Mouse (Mus musculus): Measurements from ENCODE around the gene Pfkm. TPM values are rescaled to one million over a fixed set of nuclear protein-coding genes. Genes with fewer than 3 reads are reported as not detected.

The Pfkm gene
- polyA plus RNA-seq, 1 experiment from 2014 or later, result 37.2 TPM

DNA sequence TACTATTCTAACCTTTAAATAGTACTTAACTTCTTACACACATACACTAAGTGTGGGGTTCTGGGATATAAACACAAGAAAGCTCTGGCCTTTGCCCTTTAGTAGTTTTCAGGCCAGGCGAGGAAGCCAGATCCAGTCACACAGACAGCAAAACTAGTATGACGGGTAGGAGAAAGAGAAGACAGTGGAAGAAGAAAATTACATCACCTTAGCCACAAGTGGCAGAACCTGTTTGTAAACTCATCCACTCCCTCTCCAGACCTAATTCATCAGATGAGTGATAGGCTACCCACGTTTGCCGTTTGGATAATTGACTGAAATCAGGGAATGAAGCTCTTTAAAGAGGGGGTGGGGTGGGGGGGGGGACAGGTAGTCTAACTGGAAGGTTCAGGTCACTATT is 548 bp upstream of the Pfkm start:
- Histone ChIP-seq H3K27me3 (replicated peaks; ENCODE audit: control insufficient read depth, insufficient read depth, low read length) (no peaks in the 10 kb centered on the region), H3K27ac (ENCODE audit: low read depth, low read length) (peak overlapping the region; percentile 92), H3K4me1 (replicated peaks; ENCODE audit: control insufficient read depth, insufficient read depth, low read length) (peaks cover 7% of the 10 kb centered on the region), H3K36me3 (ENCODE audit: control insufficient read depth, insufficient read depth, low read length) (no peaks in the 10 kb centered on the region; the same call in 1 of the 2 replicates), H3K4me3 (ENCODE audit: low read depth, low read length) (peak overlapping the region; percentile 79), H3K4me2 (peak overlapping the region; percentile 71), H3K9ac (ENCODE audit: low read depth, low read length) (peak overlapping the region; percentile 55), H3K9me3 (ENCODE audit: control insufficient read depth, low read length) (no peaks in the 10 kb centered on the region)
- ATAC-seq (replicated peaks; ENCODE audit: low FRiP score) (no peak), DNase-seq (ENCODE audit: low spot score) (no peak)
- 28% methylated on average over 4 of the region's 4 CpGs for WGBS

DNA sequence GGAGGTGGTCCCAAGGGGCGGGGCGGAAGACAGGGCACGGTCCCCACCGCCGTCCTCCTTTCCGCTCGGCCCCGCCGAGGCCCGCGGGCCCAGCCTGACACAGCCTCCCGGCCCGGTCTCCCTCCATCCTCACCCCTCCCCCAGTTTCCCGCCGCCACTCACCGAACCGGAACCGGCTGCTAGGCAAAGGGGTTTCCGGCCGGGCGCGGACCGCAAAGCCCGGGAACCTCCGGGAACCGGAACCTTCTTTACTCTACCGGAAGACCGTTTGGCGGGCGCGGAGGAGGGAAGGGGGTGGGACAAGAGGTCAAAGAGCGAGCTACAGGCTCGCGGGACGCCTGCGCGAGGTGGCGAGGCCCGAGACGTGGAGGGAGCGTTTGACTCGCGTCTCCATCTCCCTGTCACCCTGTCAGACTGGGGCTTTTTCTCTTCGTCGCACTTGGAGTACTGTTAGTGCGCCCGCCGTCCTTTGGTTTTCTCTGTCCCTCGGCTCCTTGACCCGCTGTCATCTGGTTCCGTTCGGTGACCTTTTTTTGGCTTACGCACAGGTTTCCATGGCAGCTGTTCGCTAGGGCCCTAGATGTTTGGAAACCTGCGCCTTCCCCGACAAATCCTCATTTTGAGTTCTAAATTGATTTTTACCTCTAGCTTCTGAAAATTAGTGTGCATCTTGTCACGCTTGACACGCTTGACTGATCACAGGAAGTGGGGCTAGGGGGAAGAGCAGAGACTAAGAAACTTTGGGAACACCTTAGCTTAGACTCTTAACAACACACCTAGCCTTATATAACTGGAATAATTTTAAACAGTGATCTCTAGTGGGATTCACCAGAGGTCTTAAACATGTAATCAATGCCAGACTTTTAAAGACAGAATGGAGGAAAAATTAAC is 977 bp downstream of the Pfkm start, which contains the start of gene Senp1:
Gene Senp1, minus strand, starts transcription at position 624 of the 891 bp plus-strand sequence.
- Histone ChIP-seq H3K4me1 (replicated peaks; ENCODE audit: control insufficient read depth, insufficient read depth, low read length) (peaks cover 7% of the 10 kb centered on the region), H3K27me3 (replicated peaks; ENCODE audit: control insufficient read depth, insufficient read depth, low read length) (no peaks in the 10 kb centered on the region), H3K9me3 (ENCODE audit: control insufficient read depth, low read length) (no peaks in the 10 kb centered on the region), H3K4me3 (ENCODE audit: low read depth, low read length) (peak within 1 kb of the TSS; percentile 79), H3K9ac (ENCODE audit: low read depth, low read length) (peak within 1 kb of the TSS; percentile 94), H3K4me2 (peak within 1 kb of the TSS; percentile 71), H3K27ac (ENCODE audit: low read depth, low read length) (peak within 1 kb of the TSS; percentile 92), H3K36me3 (ENCODE audit: control insufficient read depth, insufficient read depth, low read length) (no peaks in the 10 kb centered on the region)
- under 1% methylated on average over 56 of the region's 58 CpGs for WGBS
- DNase-seq (ENCODE audit: low spot score), result peak; percentile 88
- ATAC-seq (replicated peaks; ENCODE audit: low FRiP score), result peak; percentile 91

DNA sequence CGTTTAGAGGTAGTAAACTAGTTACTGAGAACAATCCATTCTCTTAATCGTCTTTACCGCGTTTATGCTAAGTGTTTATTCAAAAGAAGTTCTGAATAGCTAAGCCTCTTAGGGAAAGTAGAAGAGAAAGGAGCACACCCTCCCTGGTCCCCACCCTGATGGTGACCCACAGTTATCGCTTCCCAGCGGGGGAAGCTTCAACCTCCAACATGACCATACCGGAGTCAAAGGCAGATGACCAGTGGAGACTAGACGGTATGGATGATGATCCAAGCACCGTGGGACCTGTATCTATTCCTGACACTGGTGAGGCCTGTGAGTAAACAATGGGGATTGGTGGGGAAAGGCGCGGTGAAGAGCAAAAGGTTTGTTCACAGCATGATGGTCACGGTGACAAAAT is 2.5 kb downstream of the Pfkm start:
- no peak overlapping the region for H3K4me2 ChIP-seq
- H3K4me3 ChIP-seq (ENCODE audit: low read depth, low read length), result no peak overlapping the region
- no peak for DNase-seq (ENCODE audit: low spot score)
- no peak for ATAC-seq (replicated peaks; ENCODE audit: low FRiP score)
- H3K27ac ChIP-seq (ENCODE audit: low read depth, low read length), result no peak overlapping the region
- H3K4me1 ChIP-seq (replicated peaks; ENCODE audit: control insufficient read depth, insufficient read depth, low read length), result peaks cover 7% of the 10 kb centered on the region
- H3K36me3 ChIP-seq (ENCODE audit: control insufficient read depth, insufficient read depth, low read length), result no peaks in the 10 kb centered on the region
- H3K9me3 ChIP-seq (ENCODE audit: control insufficient read depth, low read length), result no peaks in the 10 kb centered on the region
- no peak overlapping the region for H3K9ac ChIP-seq (ENCODE audit: low read depth, low read length)
- WGBS, result 89% methylated on average over 12 of the region's 12 CpGs
- H3K27me3 ChIP-seq (replicated peaks; ENCODE audit: control insufficient read depth, insufficient read depth, low read length), result no peaks in the 10 kb centered on the region

DNA sequence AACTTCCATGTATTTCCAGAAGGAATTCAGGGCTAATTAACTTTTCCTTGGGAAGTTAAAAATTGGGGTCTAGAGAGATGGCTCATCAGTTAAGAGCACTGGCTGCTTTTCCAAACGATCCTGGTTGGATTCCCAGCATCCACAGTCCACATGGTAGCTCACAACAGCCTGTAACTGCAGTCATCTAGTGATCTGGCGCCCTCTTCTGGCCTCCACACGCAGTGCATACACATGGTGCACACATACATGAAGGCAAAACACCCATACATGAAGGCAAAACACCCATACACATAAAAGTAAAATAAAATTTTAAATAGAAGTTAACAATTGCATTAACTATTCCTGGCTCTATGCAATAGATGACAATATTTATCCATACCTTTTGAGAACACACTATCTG is 4.6 kb downstream of the Pfkm start:
- no peak overlapping the region for H3K27ac ChIP-seq (ENCODE audit: low read depth, low read length)
- 47% methylated on average over 3 of the region's 3 CpGs for whole genome bisulfite sequencing
- DNase-seq (ENCODE audit: low spot score) (no peak), ATAC-seq (replicated peaks; ENCODE audit: low FRiP score) (no peak)
- H3K27me3 ChIP-seq (replicated peaks; ENCODE audit: control insufficient read depth, insufficient read depth, low read length), result no peaks in the 10 kb centered on the region
- no peak overlapping the region for H3K9ac ChIP-seq (ENCODE audit: low read depth, low read length)
- no peak overlapping the region for H3K4me3 ChIP-seq (ENCODE audit: low read depth, low read length)
- H3K4me1 ChIP-seq (replicated peaks; ENCODE audit: control insufficient read depth, insufficient read depth, low read length), result peaks cover 1% of the 10 kb centered on the region; the same call in 1 of the 2 replicates
- no peaks in the 10 kb centered on the region; the same call in 1 of the 2 replicates for H3K36me3 ChIP-seq (ENCODE audit: control insufficient read depth, insufficient read depth, low read length)
- H3K4me2 ChIP-seq, result no peak overlapping the region
- H3K9me3 ChIP-seq (ENCODE audit: control insufficient read depth, low read length), result no peaks in the 10 kb centered on the region

DNA sequence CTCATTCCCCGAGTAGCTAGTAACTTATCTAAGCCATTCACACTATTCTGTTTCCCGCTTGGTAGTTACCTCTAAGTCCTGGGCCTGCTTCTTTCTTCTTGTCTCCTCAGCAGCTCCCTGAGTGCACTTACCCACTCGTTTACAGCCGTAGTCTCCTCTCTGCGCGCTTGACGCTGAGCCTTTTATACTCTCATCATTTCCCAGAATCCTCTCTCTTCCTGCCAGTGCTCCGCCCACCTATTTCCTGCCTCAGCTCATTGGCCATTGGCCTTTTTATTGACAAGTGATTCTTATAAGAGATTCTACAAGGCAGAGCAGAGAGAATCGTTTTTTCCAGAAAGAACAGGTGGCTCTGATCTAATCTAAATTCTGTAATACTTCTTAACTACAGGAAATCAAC is 6.1 kb downstream of the Pfkm start:
- DNase-seq (ENCODE audit: low spot score), result no peak
- Histone ChIP-seq H3K4me1 (replicated peaks; ENCODE audit: control insufficient read depth, insufficient read depth, low read length) (no peaks in the 10 kb centered on the region), H3K4me2 (no peak overlapping the region), H3K4me3 (ENCODE audit: low read depth, low read length) (no peak overlapping the region), H3K9ac (ENCODE audit: low read depth, low read length) (no peak overlapping the region), H3K36me3 (ENCODE audit: control insufficient read depth, insufficient read depth, low read length) (no peaks in the 10 kb centered on the region; the same call in 1 of the 2 replicates), H3K27me3 (replicated peaks; ENCODE audit: control insufficient read depth, insufficient read depth, low read length) (no peaks in the 10 kb centered on the region), H3K9me3 (ENCODE audit: control insufficient read depth, low read length) (no peaks in the 10 kb centered on the region), H3K27ac (ENCODE audit: low read depth, low read length) (no peak overlapping the region)
- WGBS, result 90% methylated on average over 9 of the region's 9 CpGs
- no peak for ATAC-seq (replicated peaks; ENCODE audit: low FRiP score)

DNA sequence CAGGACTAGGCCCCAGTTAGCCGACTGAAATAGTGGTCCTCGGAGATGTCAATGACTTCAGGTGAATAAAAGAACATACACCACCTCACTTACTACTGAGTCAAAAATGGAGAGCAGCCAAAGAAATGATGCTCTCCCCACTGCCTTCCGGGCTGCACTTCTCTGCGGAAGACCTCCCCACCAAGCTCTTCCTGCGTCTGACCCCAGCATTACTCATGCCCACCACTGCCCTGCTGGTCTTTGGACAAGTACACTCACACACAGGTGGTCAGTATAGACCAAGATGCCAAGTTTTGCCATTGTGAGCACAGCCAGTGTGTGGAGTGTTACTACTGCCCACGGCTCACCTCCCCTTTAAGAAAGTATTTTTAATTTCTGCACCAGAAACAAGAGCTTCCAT is 10.0 kb downstream of the Pfkm start:
- H3K4me1 ChIP-seq (replicated peaks; ENCODE audit: control insufficient read depth, insufficient read depth, low read length), result peaks cover 5% of the 10 kb centered on the region
- H3K27me3 ChIP-seq (replicated peaks; ENCODE audit: control insufficient read depth, insufficient read depth, low read length), result no peaks in the 10 kb centered on the region; the same call in 1 of the 2 replicates
- H3K9me3 ChIP-seq (ENCODE audit: control insufficient read depth, low read length), result no peaks in the 10 kb centered on the region
- no peak overlapping the region for H3K4me2 ChIP-seq
- WGBS, result 87% methylated on average over 6 of the region's 6 CpGs
- H3K36me3 ChIP-seq (ENCODE audit: control insufficient read depth, insufficient read depth, low read length), result no peaks in the 10 kb centered on the region; the same call in 1 of the 2 replicates
- DNase-seq (ENCODE audit: low spot score) (no peak), ATAC-seq (replicated peaks; ENCODE audit: low FRiP score) (no peak)
- H3K27ac ChIP-seq (ENCODE audit: low read depth, low read length), result no peak overlapping the region
- H3K9ac ChIP-seq (ENCODE audit: low read depth, low read length), result no peak overlapping the region
- H3K4me3 ChIP-seq (ENCODE audit: low read depth, low read length), result no peak overlapping the region

DNA sequence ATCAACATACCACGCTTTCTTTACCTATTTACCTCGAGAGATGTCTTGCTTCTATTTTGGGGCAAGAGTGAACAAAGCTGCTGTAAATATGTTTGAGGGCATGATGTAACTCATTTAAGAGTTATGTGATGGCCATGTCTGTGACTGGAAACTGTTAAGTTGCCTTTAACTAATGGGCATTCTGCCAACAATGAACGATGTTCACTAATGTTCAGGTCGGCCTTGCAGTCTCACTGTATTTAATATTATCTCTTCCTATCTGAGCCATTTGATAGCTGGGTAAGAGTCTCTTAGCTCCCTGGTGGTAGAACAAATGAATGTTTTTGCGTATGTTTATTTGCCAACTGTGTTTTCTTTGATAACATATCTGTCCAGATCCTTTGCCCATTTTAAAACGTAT is 14.1 kb downstream of the Pfkm start:
- Histone ChIP-seq H3K9ac (ENCODE audit: low read depth, low read length) (no peak overlapping the region), H3K9me3 (ENCODE audit: control insufficient read depth, low read length) (no peaks in the 10 kb centered on the region), H3K27ac (ENCODE audit: low read depth, low read length) (no peak overlapping the region), H3K27me3 (replicated peaks; ENCODE audit: control insufficient read depth, insufficient read depth, low read length) (no peaks in the 10 kb centered on the region; the same call in 1 of the 2 replicates), H3K4me3 (ENCODE audit: low read depth, low read length) (no peak overlapping the region), H3K4me2 (no peak overlapping the region), H3K36me3 (ENCODE audit: control insufficient read depth, insufficient read depth, low read length) (no peaks in the 10 kb centered on the region; the same call in 1 of the 2 replicates), H3K4me1 (replicated peaks; ENCODE audit: control insufficient read depth, insufficient read depth, low read length) (peaks cover 13% of the 10 kb centered on the region)
- no peak for DNase-seq (ENCODE audit: low spot score)
- ATAC-seq (replicated peaks; ENCODE audit: low FRiP score), result no peak
- WGBS, result 76% methylated on average over 6 of the region's 6 CpGs

DNA sequence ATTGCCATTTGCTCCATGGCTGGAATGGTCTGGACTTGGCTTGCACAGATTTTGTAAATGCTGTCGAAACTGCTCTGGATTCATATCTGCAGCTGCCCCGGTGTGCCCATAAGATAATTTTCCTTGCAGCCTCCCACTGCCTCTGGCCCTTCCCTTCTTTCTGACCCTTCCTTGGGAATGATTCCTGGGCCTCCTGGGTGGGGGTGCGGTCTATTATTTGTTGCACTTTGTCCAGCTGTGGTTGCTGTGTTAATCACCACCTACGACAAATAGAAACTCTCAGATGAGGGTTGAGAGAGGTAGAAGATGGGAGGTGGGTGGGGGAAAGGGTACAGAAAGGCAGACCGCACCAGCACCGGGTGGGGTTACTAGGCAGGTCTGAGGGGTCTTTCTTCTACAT is 14.8 kb downstream of the Pfkm start:
- Histone ChIP-seq H3K4me2 (peak overlapping the region; percentile 93), H3K27ac (ENCODE audit: low read depth, low read length) (no peak overlapping the region), H3K36me3 (ENCODE audit: control insufficient read depth, insufficient read depth, low read length) (no peaks in the 10 kb centered on the region), H3K9me3 (ENCODE audit: control insufficient read depth, low read length) (no peaks in the 10 kb centered on the region), H3K9ac (ENCODE audit: low read depth, low read length) (no peak overlapping the region), H3K27me3 (replicated peaks; ENCODE audit: control insufficient read depth, insufficient read depth, low read length) (no peaks in the 10 kb centered on the region; the same call in 1 of the 2 replicates), H3K4me1 (replicated peaks; ENCODE audit: control insufficient read depth, insufficient read depth, low read length) (peaks cover 13% of the 10 kb centered on the region), H3K4me3 (ENCODE audit: low read depth, low read length) (0 out of 2 replicates have a peak overlapping the region, but pooled peaks have one; percentile 74)
- 79% methylated on average over 6 of the region's 6 CpGs for WGBS
- ATAC-seq (replicated peaks; ENCODE audit: low FRiP score) (no peak), DNase-seq (ENCODE audit: low spot score) (no peak)
